Mouse (Mus musculus) lung, embryonic 15.5 days (tissue): Measurements from ENCODE around the gene Wfdc2. TPM values are rescaled to one million over a fixed set of nuclear protein-coding genes. Genes with fewer than 3 reads are reported as not detected.

Experiments
- ATAC-seq: fragments of 200-750 bp; cut with Nextera tagmentation; 2 replicates; pipeline ENCODE4 v1.8.0; 2017; ENCODE audit warnings: moderate number of reproducible peaks, borderline replicate concordance; ENCODE audit not compliant: low FRiP score, low TSS enrichment; ENCODE audit errors: extremely low read depth
- H3K27ac ChIP-seq: fragments of 300-500 bp; sonication (generic); 2 replicates; pipeline ENCODE4 v1.5.1; 2015; ENCODE audit warnings: moderate library complexity, mild to moderate bottlenecking, inconsistent platforms
- H3K27me3 ChIP-seq: fragments of 300-500 bp; sonication (generic); 2 replicates; pipeline ENCODE4 v1.6.1; 2015; ENCODE audit warnings: inconsistent platforms
- H3K36me3 ChIP-seq: fragments of 300-500 bp; sonication (generic); 2 replicates; pipeline ENCODE4 v1.6.1; 2015; ENCODE audit warnings: inconsistent platforms
- H3K4me1 ChIP-seq: fragments of 300-500 bp; sonication (generic); 2 replicates; pipeline ENCODE4 v1.6.1; 2015; ENCODE audit warnings: inconsistent platforms
- H3K4me2 ChIP-seq: fragments of 300-500 bp; sonication (generic); 2 replicates; pipeline ENCODE4 v1.6.1; 2015; ENCODE audit warnings: inconsistent platforms, mild to moderate bottlenecking, moderate library complexity
- H3K4me3 ChIP-seq: fragments of 300-500 bp; sonication (generic); 2 replicates; pipeline ENCODE4 v1.5.1; 2015; ENCODE audit warnings: mild to moderate bottlenecking, inconsistent platforms
- H3K9ac ChIP-seq: fragments of 300-500 bp; sonication (generic); 2 replicates; pipeline ENCODE4 v1.6.1; 2015; ENCODE audit warnings: inconsistent platforms
- H3K9me3 ChIP-seq: fragments of 300-500 bp; sonication (generic); 2 replicates; pipeline ENCODE4 v1.6.1; 2016; ENCODE audit warnings: inconsistent platforms
- WGBS: fragments of 180-500 bp; shearing (Covaris S2); methylation state at CpG from one replicate; pipeline ENCODE4 v1.1.7; 2015; 5-methylcytosine and 5-hydroxymethylcytosine counted together
- polyA plus RNA-seq: library from polyadenylated mRNA; unstranded; fragments of >200 nt; fragmentation: Nextera tagmentation; extraction: Ambion mirVana; gene quantifications from 2 replicates; pipeline ENCODE4 v1.2.1, GENCODE M21; 2015

Gene Wfdc2
- polyA plus RNA-seq, 1 experiment from 2014 or later = 404 TPM

DNA sequence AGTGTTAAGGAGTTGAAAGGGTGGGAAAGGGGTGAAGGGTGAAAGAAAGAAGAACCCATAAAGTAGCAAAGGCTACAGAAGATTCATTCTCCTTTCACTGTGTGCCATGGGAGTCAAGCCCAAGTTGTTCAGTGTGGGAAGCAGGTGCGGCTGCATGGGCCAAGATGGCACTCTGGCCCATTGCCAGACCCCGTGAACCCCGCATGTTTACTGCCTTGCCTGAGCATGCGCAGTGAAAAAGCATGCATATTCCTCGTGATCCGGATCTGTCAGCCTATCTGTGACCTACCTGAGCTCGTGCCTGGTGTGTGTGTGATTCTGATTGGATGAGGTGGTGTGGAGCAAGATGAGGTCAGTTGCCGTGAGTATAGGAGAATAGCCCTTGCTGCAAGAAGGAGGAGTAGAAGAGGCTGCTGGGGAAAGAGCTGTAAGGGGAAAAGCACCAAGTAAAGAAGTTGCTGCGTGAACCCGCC is 38.9 kb upstream of the Wfdc2 start:
- H3K36me3 ChIP-seq = no peaks in the 10 kb centered on the region
- no peak overlapping the region for H3K4me2 ChIP-seq
- H3K4me3 ChIP-seq = no peak overlapping the region
- H3K27me3 ChIP-seq = no peaks in the 10 kb centered on the region
- H3K9me3 ChIP-seq = no peaks in the 10 kb centered on the region
- H3K27ac ChIP-seq = no peak overlapping the region
- H3K9ac ChIP-seq = no peak overlapping the region
- H3K4me1 ChIP-seq = 0 out of 2 replicates have a peak, but pooled peaks cover 12% of the 10 kb centered on the region
- ATAC-seq = no peak
- WGBS = 75% methylated on average over 10 of the region's 10 CpGs

DNA sequence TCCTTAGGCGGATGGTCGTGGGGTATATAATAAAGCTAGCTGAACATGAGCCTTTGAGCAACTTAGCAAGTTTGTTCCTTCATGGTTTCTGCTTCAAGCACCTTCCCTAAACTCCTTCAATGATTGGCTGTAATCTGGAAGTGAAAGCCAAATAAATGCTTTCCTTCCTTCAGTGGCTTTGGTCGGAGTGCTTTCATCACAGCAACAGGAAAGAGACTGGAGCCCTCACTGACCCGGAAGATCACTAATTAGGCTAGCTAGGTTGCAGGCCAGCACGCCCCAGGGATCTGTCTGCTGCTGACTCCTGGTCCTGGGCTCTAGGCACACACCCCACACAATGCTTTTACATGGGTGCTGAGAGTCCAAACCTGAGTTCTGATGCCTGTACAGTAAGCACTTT is 33.7 kb upstream of the Wfdc2 start:
- H3K36me3 ChIP-seq = no peaks in the 10 kb centered on the region
- H3K9me3 ChIP-seq = no peaks in the 10 kb centered on the region
- H3K4me2 ChIP-seq = no peak overlapping the region
- no peaks in the 10 kb centered on the region for H3K4me1 ChIP-seq
- no peaks in the 10 kb centered on the region for H3K27me3 ChIP-seq
- H3K4me3 ChIP-seq = no peak overlapping the region
- ATAC-seq = no peak
- H3K9ac ChIP-seq = no peak overlapping the region
- WGBS = 69% methylated on average over 5 of the region's 5 CpGs
- H3K27ac ChIP-seq = no peak overlapping the region

DNA sequence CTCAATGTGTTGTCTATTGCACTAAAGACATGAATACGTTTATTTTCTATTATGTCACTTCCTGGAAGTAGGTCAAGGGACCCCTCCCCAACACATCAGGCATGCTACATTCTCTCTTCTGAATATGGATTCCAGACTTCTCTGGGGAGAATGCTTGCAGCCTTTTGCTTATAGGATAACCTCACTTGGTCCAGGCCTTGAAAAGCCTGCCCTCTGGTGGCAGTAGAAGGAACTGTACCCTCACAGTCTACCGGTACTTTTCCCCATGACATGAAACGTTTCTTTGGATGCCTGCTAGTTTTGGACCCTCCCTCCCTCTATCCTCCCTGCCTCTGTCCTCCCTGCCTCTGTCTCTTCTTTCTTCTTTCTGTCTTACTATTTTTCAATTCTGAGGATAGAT is 31.0 kb upstream of the Wfdc2 start:
- H3K9ac ChIP-seq = no peak overlapping the region
- no peak overlapping the region for H3K27ac ChIP-seq
- H3K4me2 ChIP-seq = no peak overlapping the region
- no peaks in the 10 kb centered on the region for H3K9me3 ChIP-seq
- H3K27me3 ChIP-seq = no peaks in the 10 kb centered on the region
- no peak for ATAC-seq
- H3K36me3 ChIP-seq = no peaks in the 10 kb centered on the region
- H3K4me3 ChIP-seq = no peak overlapping the region
- 3% methylated on average over 3 of the region's 3 CpGs for WGBS
- H3K4me1 ChIP-seq = no peaks in the 10 kb centered on the region

DNA sequence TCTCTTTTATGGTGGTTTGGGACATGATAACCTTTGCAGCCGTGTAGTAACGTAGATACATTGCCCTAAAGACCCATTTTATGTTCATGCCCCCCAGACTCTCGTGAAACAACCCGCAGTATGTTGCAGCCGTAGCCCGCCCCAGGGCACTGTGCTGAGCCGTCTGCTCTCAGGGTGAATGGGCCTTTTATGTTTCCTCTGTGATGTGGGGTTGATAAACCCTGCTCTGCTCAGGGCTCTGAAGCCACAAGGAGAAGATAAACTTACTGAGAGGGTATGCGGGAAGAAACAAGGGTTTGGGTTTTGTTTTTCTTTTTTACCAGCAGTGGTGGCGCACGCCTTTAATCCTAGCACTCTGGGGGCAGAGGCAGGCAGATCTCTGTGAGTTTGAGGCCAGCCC is 27.9 kb upstream of the Wfdc2 start:
- H3K4me1 ChIP-seq = no peaks in the 10 kb centered on the region
- no peak for ATAC-seq
- WGBS = 73% methylated on average over 10 of the region's 10 CpGs
- H3K27me3 ChIP-seq = no peaks in the 10 kb centered on the region
- no peak overlapping the region for H3K9ac ChIP-seq
- no peak overlapping the region for H3K4me3 ChIP-seq
- H3K36me3 ChIP-seq = no peaks in the 10 kb centered on the region
- H3K4me2 ChIP-seq = no peak overlapping the region
- H3K9me3 ChIP-seq = no peaks in the 10 kb centered on the region
- H3K27ac ChIP-seq = no peak overlapping the region

DNA sequence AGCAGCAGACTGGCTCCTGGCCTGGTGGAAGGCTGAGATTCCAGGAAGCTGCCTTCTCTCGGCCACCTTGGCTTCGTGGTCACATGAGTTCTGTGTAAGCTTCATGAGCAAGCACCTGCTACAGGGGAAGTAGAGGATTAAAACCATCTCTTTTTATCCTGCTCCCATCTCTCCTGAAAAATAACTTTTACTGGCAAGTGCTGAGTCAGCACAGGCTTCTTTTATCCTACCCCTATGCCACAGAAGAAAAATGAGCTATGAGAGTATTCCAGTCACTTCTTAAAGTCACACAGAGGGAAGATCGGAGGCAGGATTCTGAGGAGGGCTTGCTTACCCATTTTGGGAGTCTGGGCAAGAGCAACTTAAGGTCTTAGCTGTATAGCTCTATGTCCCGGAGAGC is 25.2 kb upstream of the Wfdc2 start:
- WGBS = 65% methylated on average over 4 of the region's 4 CpGs
- Histone ChIP-seq H3K27ac (no peak overlapping the region), H3K4me1 (peaks cover 14% of the 10 kb centered on the region), H3K9ac (no peak overlapping the region), H3K4me3 (no peak overlapping the region), H3K9me3 (no peaks in the 10 kb centered on the region), H3K4me2 (no peak overlapping the region), H3K36me3 (no peaks in the 10 kb centered on the region), H3K27me3 (no peaks in the 10 kb centered on the region)
- no peak for ATAC-seq

DNA sequence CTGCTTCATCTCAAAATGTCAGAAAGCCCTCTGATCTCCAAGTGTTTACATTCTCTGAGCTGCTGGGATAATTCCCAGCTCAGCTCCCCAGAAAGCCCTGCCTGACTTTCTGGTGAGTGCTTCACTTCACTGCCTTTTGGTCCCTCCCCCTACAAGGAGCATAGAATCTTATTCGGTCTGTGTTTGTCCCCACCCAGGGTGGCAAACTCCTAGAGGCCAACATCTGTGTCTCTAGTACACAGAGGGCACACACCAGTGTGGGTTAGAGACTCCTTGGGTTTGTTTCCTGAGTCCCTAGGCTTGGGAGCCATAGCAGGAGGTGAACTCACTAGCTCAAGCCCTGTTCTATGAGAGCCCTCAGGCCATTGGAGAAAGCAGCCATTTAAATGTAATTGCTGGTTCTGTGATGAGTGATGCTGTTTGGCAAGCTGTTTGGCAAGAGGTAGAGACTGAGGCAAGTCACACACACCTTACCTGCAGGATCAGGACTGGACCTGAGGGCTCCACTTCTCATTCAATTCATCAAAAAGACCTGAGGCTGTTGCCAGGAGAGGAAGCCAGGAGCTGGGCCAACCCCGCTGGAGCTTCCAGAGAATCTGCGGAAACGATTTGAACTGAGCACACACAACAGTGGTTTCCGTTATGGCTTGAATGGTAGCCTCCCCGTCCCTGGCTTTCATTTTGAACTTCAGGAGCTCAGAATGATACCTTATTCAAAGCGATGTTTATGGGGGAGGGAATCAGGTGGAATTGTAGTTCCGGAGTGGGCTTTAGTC is 21.4 kb upstream of the Wfdc2 start:
- no peak overlapping the region for H3K4me2 ChIP-seq
- no peaks in the 10 kb centered on the region for H3K9me3 ChIP-seq
- peak; percentile 70; the same call in 1 of the 2 replicates for ATAC-seq
- H3K4me3 ChIP-seq = no peak overlapping the region
- no peaks in the 10 kb centered on the region for H3K27me3 ChIP-seq
- WGBS = 25% methylated on average over 8 of the region's 8 CpGs
- H3K36me3 ChIP-seq = no peaks in the 10 kb centered on the region
- H3K27ac ChIP-seq = peak overlapping the region; percentile 79
- H3K4me1 ChIP-seq = peaks cover 18% of the 10 kb centered on the region
- no peak overlapping the region for H3K9ac ChIP-seq

DNA sequence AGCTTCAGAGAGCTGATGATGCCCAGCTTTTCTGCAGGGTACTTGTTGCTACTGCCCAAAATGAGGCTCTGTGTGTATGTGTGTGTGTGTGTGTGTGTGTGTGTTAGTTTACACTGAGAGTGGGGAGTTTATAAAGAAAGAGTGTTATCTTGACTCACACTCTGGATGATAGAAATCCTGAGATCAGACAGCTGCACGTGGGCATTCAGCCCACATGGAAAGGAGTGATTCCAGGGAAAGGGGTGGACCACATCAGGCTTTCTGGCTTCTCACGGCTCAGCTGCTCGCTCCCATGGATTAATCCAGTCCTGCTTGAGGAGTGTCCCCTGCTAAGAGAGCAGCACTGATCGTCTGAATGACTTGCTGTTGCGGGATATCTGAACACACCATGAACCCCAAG is 20.1 kb upstream of the Wfdc2 start:
- Histone ChIP-seq H3K9me3 (no peaks in the 10 kb centered on the region), H3K36me3 (no peaks in the 10 kb centered on the region), H3K27me3 (no peaks in the 10 kb centered on the region), H3K9ac (no peak overlapping the region), H3K27ac (no peak overlapping the region), H3K4me1 (peaks cover 18% of the 10 kb centered on the region), H3K4me2 (no peak overlapping the region), H3K4me3 (no peak overlapping the region)
- no peak for ATAC-seq
- 53% methylated on average over 5 of the region's 5 CpGs for WGBS

DNA sequence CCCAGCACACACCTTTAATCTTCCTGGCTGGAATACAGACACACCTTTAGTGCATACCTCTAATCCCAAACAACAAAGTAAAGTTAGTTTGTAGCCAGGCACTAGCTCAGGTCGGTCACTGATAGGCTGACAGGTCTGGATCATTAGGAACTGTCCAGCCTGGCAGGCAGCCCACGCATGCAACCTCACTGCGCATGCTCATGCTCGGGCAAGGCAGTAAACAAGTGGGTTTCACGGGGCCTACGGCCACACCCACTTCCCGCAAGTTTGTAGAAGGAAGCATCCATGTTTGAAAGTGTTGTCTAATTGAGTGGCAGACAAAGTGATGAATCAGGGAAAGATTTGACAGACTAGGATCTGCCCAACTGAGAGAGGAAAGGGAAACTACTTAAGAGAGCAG is 19.6 kb upstream of the Wfdc2 start:
- peaks cover 18% of the 10 kb centered on the region for H3K4me1 ChIP-seq
- no peaks in the 10 kb centered on the region for H3K36me3 ChIP-seq
- no peak overlapping the region for H3K4me3 ChIP-seq
- H3K4me2 ChIP-seq = no peak overlapping the region
- H3K9me3 ChIP-seq = no peaks in the 10 kb centered on the region
- no peak overlapping the region for H3K27ac ChIP-seq
- no peak overlapping the region for H3K9ac ChIP-seq
- no peak for ATAC-seq
- no peaks in the 10 kb centered on the region for H3K27me3 ChIP-seq
- 73% methylated on average over 7 of the region's 7 CpGs for WGBS

DNA sequence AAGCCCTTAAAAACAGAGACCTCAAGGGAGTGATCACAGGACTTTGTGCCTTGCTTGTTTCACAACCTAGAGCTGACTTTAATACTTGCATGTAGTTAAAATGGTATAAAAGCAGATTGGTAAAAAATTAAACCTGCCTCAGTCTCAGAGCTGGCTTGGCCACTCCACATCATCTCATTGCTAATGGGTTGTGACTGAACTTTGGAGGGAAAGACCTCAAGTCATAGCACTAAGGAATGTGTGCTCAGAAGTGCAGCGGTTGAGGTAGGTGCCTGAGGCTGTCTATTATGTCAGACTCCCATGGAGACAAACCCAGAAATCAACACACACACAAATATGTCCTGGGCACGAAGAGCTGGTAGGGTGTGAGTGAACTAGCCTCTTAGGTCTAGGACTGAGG is 18.5 kb upstream of the Wfdc2 start:
- Histone ChIP-seq H3K9ac (no peak overlapping the region), H3K4me2 (no peak overlapping the region), H3K27me3 (no peaks in the 10 kb centered on the region), H3K4me3 (no peak overlapping the region), H3K27ac (no peak overlapping the region), H3K9me3 (no peaks in the 10 kb centered on the region), H3K4me1 (peaks cover 18% of the 10 kb centered on the region), H3K36me3 (no peaks in the 10 kb centered on the region)
- WGBS = 59% methylated on average over 2 of the region's 2 CpGs
- no peak for ATAC-seq

DNA sequence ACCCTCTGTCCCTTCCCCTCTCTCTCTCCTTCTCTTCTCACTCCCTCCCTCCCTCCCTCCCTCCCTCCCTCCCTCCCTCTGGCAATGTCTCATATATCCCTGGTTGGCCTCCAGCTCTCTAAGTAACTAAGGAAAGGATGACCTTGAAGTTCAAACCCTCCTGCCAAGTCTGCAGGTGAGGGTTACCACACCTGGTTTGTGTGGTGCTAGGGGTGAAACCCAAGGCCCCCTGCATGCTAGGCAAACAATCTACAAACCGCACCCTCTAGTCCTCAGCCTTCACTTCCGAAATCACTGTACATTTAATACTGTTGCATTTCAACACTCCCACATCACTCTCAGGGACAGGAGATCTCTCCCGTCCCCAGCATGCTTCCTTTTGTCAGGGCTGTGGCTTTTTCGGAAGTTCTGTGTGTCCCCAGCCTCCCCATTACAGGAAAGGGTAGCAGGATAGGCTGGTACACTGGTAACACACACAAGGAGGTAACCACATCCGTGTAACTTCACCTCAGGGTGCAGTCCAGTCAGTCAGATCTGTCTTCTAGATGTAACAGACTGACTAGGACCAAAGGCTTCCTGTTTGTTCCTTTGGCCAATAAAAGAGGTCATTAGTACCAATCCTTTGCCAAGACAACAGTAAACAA is 17.6 kb upstream of the Wfdc2 start:
- 36% methylated on average over 5 of the region's 5 CpGs for WGBS
- Histone ChIP-seq H3K27ac (no peak overlapping the region), H3K4me1 (peaks cover 20% of the 10 kb centered on the region), H3K9ac (no peak overlapping the region), H3K27me3 (no peaks in the 10 kb centered on the region), H3K9me3 (no peaks in the 10 kb centered on the region), H3K36me3 (no peaks in the 10 kb centered on the region), H3K4me3 (no peak overlapping the region), H3K4me2 (no peak overlapping the region)
- no peak for ATAC-seq

DNA sequence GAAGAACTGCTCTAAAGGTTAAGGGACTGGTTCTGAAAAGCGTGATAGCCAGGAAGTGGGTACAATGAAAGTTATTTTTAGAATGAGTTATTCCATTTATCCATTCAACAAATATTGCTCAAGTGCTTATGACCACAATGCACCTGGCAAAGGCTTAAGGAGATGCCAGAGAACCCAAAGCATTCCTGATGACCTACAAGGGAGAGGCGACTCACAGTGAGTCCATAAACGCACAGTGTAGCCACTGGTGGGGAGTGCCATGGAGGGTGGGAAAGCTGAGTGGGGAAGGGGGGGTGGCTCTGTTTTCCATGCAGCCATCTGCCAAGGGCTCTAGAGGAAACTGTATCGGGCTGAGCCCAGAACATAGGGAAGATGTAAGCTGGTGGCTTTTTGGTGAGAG is 12.9 kb upstream of the Wfdc2 start:
- Histone ChIP-seq H3K27ac (peak overlapping the region; percentile 59), H3K4me1 (peaks cover 15% of the 10 kb centered on the region), H3K36me3 (no peaks in the 10 kb centered on the region), H3K9me3 (no peaks in the 10 kb centered on the region), H3K9ac (no peak overlapping the region), H3K4me3 (no peak overlapping the region), H3K4me2 (no peak overlapping the region), H3K27me3 (no peaks in the 10 kb centered on the region; the same call in 1 of the 2 replicates)
- ATAC-seq = peak; percentile 55
- 31% methylated on average over 4 of the region's 4 CpGs for WGBS
